Mouse (Mus musculus) testis, adult 2 months (tissue): ENCODE measurements around the gene Crip1. TPM values are rescaled to one million over a fixed set of nuclear protein-coding genes. Genes with fewer than 3 reads are reported as not detected.
A peak's percentile ranks its signal among the peaks of the same experiment; 100 is the strongest.

Experiments
- H3K27ac ChIP-seq: fragments of 200-500 bp; 2 replicates; pipeline ENCODE4 v1.5.1; 2012; ENCODE audit warnings: low read depth, low read length; ENCODE audit not compliant: control insufficient read depth, insufficient read depth
- H3K27me3 ChIP-seq: fragments of 200-500 bp; 2 replicates; pipeline ENCODE4 v1.6.1; 2012; ENCODE audit warnings: mild to moderate bottlenecking, low read length, moderate library complexity; ENCODE audit not compliant: control insufficient read depth, insufficient read depth
- H3K36me3 ChIP-seq: fragments of 200-500 bp; 2 replicates; pipeline ENCODE4 v1.6.1; 2012; ENCODE audit warnings: mild to moderate bottlenecking, low read length; ENCODE audit not compliant: control insufficient read depth, insufficient read depth
- H3K4me1 ChIP-seq: fragments of 200-500 bp; 2 replicates; pipeline ENCODE4 v1.6.1; 2012; ENCODE audit warnings: low read length; ENCODE audit not compliant: control insufficient read depth, insufficient read depth
- H3K4me3 ChIP-seq: fragments of 200-500 bp; 2 replicates; pipeline ENCODE4 v1.5.1; 2012; ENCODE audit warnings: low read depth, mild to moderate bottlenecking, low read length, moderate library complexity, mixed read lengths; ENCODE audit not compliant: control insufficient read depth
- CTCF ChIP-seq: fragments of 200-500 bp; IDR thresholded peaks from 2 replicates; pipeline ENCODE4 v1.5.1; 2012; ENCODE audit warnings: low read depth, mild to moderate bottlenecking, inconsistent platforms, low read length, moderate library complexity; ENCODE audit not compliant: control insufficient read depth, insufficient read depth, insufficient replicate concordance
- POLR2A ChIP-seq: fragments of 200-500 bp; IDR thresholded peaks from 2 replicates; pipeline ENCODE4 v1.6.1; 2012; ENCODE audit warnings: low read depth, mild to moderate bottlenecking, inconsistent platforms, low read length, moderate library complexity; ENCODE audit not compliant: control insufficient read depth
- polyA plus RNA-seq: library from polyadenylated mRNA; depleted of rRNA; stranded (reverse); fragments of >200 nt; gene quantifications from 2 replicates; pipeline ENCODE4 v1.2.3, GENCODE M21; 2012

The Crip1 gene
- polyA plus RNA-seq, 1 experiment: 30.4 TPM

- Histone ChIP-seq H3K4me3 (peak overlapping the region; percentile 77; the same call in 1 of the 2 replicates), H3K27me3 (no peaks in the 10 kb centered on the region), H3K36me3 (no peaks in the 10 kb centered on the region), H3K27ac (no peak overlapping the region), H3K4me1 (peaks cover 51% of the 10 kb centered on the region)
- TF ChIP-seq CTCF: no peak
- TF ChIP-seq POLR2A: no peak
Measured at GRCm38 (mm10) chr12:113150591-113150990, 4.5 kb downstream of the Crip1 start.

- Histone ChIP-seq H3K27ac (no peak overlapping the region), H3K4me1 (peaks cover 51% of the 10 kb centered on the region), H3K36me3 (no peaks in the 10 kb centered on the region), H3K27me3 (no peaks in the 10 kb centered on the region), H3K4me3 (peak overlapping the region; percentile 77)
- TF ChIP-seq POLR2A (no peak), CTCF (no peak)
Measured at GRCm38 (mm10) chr12:113151046-113151445, 4.9 kb downstream of the Crip1 start.

DNA sequence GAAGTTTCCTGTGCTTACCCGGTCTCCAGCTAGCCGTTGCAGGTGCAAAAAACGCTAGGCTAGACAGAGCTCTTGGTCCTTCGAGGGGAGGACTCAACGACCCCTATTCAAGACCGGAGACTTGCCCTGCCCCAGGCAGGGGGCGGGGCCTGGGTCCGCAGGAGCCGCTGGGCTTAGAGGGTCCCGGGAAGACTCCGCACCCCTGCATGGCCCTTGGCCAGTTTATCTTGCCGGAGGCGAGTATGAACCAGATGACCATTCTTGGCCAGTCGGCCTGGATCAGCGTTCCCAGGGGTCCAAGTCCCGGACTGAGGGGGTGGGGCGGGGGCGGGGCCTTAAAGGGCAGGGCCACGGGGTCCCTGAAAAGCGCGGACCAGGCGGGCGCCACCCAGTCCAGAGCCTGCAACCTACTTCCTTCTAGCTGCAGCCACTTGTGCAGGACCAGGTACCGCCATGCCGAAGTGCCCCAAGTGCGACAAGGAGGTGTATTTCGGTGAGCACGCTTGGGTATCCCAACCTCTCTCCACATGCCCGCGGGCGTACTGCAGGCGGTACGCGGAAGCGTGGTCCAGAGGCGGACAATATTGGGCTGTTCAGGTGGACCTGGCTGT lies 5.7 kb downstream of the Crip1 start:
- TF ChIP-seq CTCF: no peak
- TF ChIP-seq POLR2A: no peak
- H3K4me3 ChIP-seq: peak overlapping the region; percentile 77
- H3K27me3 ChIP-seq: no peaks in the 10 kb centered on the region
- H3K27ac ChIP-seq: no peak overlapping the region
- no peaks in the 10 kb centered on the region for H3K36me3 ChIP-seq
- peaks cover 52% of the 10 kb centered on the region for H3K4me1 ChIP-seq

DNA sequence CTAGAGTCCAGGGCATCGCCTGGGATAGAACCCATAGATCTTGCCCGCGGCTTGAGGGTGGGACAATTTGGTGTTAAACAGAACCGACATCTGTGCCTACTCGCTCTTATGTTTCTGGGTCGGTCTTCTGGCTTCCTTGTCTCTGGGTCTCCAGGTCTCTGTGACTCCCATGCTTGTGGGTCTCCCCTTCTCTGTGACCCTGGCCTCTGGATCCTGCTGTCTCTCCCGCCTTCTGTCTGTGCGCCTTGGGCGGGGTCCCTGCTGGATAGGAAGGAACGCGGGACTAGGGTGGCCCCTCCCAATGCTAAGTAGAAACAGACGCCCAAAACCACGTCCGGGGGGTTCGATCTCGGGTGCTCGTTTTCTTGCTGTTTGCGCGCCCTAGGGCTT lies 6.2 kb downstream of the Crip1 start:
- no peak overlapping the region for H3K27ac ChIP-seq

GRCm38 (mm10) chr12:113152991-113153525 lies 6.9 kb downstream of the Crip1 start:
- TF ChIP-seq POLR2A: no peak
- no peak for TF ChIP-seq CTCF
- Histone ChIP-seq H3K27ac (no peak overlapping the region), H3K36me3 (no peaks in the 10 kb centered on the region), H3K27me3 (no peaks in the 10 kb centered on the region), H3K4me3 (no peak overlapping the region; the same call in 1 of the 2 replicates), H3K4me1 (peaks cover 48% of the 10 kb centered on the region)

More for the DNA sequence above, 6.2 kb downstream of the Crip1 start:
- peak overlapping the region; percentile 77 for H3K4me3 ChIP-seq
- TF ChIP-seq POLR2A (no peak), CTCF (no peak)
- no peaks in the 10 kb centered on the region for H3K27me3 ChIP-seq
- H3K4me1 ChIP-seq: peaks cover 52% of the 10 kb centered on the region
- no peaks in the 10 kb centered on the region for H3K36me3 ChIP-seq

- no peak for TF ChIP-seq POLR2A
- no peak for TF ChIP-seq CTCF
- Histone ChIP-seq H3K27ac (no peak overlapping the region), H3K4me1 (peaks cover 42% of the 10 kb centered on the region), H3K36me3 (no peaks in the 10 kb centered on the region), H3K27me3 (no peaks in the 10 kb centered on the region), H3K4me3 (no peak overlapping the region)
Measured at GRCm38 (mm10) chr12:113153971-113154370, 7.9 kb downstream of the Crip1 start.

DNA sequence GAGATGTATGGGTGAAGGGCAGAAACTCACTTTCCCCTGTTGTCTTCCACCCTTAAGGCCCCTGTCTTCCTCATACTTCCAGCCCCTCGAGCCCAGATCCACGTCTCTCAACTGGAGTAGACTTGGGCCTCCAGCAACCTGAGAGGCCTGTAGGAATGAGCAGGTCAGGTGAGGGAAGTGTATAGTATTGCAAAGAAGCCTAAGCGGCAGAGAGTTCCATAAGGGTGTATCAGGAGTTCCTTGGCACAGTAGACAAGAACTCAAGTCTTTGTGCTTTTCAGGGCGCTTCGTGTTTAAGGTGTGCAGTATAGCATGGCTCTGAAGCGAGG lies 8.6 kb downstream of the Crip1 start:
- Histone ChIP-seq H3K4me3 (peak overlapping the region; percentile 94), H3K27ac (peak overlapping the region; percentile 83; the same call in 1 of the 2 replicates), H3K4me1 (peaks cover 39% of the 10 kb centered on the region), H3K27me3 (no peaks in the 10 kb centered on the region), H3K36me3 (no peaks in the 10 kb centered on the region)
- TF ChIP-seq CTCF (no peak), POLR2A (no peak)

DNA sequence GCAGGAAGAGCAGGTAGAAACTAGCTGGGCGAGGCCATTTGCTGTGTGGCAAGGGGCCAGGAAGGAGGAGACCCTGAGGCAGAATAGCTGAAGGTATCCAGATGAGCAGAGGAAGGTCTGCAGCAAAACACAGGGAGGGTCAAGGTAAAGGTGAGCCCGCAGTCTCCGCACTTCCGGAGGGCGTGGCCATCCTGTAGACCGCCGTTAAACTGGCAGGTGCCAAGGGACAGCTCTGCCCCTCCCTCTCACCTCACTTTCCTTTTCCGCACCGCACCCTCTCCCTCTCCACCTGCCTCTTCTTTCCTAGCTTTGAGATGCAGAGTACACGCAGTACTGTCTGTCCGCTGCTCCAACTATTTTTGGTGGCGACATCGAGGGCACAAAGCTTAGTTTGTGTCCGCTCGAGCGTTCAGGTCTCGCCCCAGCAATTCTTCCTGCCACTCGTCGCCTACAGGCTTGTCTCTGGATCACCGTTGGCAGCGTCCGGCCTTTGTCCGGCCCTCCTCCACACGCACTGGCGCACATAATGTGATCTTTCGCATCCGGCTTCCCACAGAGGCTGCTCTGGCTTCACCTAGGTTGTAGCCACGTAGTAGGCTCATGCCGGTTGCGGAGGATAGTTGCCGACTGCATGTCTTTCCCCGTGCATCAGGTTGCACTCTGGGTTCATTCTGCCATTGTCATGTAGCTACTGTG lies 9.1 kb downstream of the Crip1 start:
- Histone ChIP-seq H3K27ac (peak overlapping the region; percentile 83), H3K4me3 (peak overlapping the region; percentile 94), H3K27me3 (no peaks in the 10 kb centered on the region)

More for the DNA sequence above, 9.1 kb downstream of the Crip1 start:
- Histone ChIP-seq H3K36me3 (no peaks in the 10 kb centered on the region), H3K4me1 (peaks cover 39% of the 10 kb centered on the region)
- peak; percentile 25; the same call in 1 of the 2 replicates for TF ChIP-seq POLR2A
- 0 out of 2 replicates have a peak, but pooled peaks have one; percentile 8 for TF ChIP-seq CTCF
